Mouse (Mus musculus): ENCODE data around the gene Rufy3.

Gene Rufy3

GRCm38 (mm10) chr5:88629125-88629524, 64.3 kb downstream of the Rufy3 start:
- DNase-seq (ENCODE audit: low read depth, low spot score) = no peak

DNA sequence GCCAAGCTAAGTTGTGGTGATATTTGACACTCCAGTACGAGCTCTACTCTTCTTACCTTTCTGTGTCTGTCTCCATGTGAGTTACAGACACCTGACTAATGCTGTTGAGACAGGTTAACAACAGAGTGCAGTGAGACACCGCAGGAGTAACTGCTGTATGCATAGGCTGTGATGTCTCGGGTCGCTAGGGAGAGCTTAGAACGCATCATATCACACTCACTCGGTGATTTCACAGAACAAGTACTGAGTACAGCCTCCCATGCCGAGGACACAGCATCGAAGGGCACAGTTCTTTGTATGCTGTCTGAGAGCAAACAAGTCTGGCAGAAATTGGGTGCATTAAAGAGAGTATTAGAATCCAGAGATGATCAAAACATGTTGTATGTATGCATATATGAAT, 65.1 kb downstream of the Rufy3 start:
- no peak for DNase-seq (ENCODE audit: low read depth, low spot score)

DNA sequence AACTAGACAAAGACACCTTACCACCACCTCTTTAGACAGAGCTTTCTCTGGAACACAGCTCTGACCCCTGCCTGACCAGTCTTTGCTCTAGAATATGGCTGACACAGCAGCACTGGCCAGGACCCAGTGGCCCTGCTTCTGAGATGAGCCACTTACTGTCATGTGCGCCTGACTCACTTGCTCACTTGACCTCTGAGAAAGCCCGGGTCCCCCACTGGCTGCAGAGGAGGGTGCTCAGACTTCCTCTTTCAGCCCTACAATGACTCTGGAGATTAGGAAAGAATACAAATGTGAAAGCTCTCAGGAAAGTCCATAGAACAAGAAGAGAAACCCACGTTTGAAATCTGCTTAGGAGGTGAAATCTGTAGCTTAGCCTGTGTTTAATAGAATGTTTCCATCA, 66.0 kb downstream of the Rufy3 start:
- no peak for DNase-seq (ENCODE audit: low read depth, low spot score)

DNA sequence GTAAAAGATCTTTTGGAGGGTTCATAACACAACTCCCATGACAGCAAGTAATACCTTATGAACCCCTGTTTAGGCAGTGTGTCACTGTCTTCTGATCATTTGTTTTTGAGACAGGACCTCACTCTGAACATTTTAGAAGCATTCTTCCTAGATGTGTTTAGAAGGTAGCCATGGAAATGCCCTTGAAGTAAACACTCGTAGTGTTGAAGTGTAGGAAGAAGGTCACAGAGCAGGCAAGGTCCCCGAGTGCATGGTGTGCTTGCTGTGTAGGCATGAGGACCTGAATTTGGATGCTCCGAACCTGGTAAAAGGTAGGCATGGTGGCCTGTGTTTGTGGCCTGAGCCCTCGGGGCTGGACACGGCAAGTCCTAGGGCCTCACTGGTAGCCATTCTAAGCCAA, 66.7 kb downstream of the Rufy3 start:
- no peak for DNase-seq (ENCODE audit: low read depth, low spot score)

DNA sequence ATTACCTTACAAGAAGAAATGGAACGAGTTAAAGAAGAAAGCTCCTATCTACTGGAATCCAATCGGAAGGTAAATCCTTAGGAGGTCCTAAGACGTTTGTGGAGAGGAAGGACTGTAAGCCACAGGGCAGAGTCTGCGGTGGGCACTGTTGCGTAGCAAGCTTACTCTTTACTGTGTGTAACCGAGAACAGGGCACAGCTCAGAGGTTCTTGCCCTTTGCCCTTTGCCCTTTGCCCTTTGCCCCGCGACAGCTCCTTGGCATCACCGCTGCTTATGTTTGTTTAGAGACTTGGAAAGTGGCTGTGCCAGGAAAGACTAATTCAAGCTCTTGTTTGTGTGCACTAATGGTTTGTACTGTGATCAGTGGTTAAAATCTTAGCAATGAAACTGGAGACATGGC, 67.6 kb downstream of the Rufy3 start:
- no peak for DNase-seq (ENCODE audit: low read depth, low spot score)

- DNase-seq (ENCODE audit: low read depth, low spot score) = no peak
Observed at GRCm38 (mm10) chr5:88634076-88634475, 69.2 kb downstream of the Rufy3 start.

GRCm38 (mm10) chr5:88642786-88643185, 77.9 kb downstream of the Rufy3 start:
- DNase-seq (ENCODE audit: low read depth, low spot score) = no peak

DNA sequence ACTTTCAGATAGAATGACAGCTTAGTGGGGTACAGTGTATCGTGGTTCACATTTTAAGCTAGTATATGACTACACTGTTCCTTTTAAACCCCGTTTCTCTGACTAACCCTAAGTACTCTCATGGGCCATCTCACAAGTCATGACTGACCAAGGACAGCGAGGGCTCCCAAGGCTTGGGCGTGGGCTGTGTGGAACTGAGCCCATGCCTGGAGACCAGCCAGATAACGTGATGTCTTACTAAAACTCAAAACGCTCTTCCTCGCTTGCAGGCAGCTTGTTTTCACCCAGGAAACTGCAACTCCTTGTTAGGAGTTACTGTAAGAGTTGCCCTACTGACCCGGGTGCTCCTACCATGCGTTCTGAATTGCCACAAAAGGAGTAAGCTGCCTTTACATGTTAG, 78.7 kb downstream of the Rufy3 start:
- DNase-seq (ENCODE audit: low read depth, low spot score) = no peak

DNA sequence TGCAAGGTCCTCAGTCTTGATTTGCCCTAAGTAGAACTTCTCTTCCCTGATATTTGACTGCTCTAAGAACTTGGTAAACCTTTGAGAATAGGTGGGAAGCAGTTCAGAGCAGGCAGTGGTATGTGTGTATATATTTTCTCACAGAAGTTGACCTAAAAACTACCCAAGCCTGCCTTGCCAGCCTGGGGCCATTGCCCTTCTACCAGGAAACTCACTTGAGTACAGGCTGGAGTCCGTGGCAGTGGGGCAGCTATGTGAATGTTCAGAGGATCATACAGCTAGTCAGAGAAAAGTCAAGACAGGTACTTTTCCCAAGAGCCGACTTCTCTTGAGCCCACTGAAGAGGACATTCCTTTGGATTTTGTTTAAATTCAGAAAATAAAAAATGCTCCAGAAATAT, 80.1 kb downstream of the Rufy3 start:
- no peak for DNase-seq (ENCODE audit: low read depth, low spot score)

DNA sequence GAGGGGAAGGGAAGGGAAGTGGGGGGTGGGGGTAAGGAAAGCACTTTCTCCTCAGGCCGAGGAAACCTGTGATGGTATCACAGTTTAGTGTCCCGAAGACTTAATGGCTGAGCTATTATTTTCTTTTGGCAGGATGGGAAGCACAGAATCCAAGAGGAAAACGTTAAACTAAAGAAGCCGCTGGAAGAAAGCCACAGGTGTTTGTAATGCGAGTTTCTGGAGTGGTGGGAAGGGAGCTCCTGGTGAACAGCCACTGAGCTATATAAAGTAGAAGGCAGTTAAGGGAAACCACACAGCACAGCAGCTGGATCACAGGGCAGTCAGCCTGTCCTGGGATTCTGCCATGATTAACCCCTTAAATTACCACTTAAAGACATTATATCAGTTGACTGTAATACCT, 80.6 kb downstream of the Rufy3 start:
- DNase-seq (ENCODE audit: low read depth, low spot score) = no peak

DNA sequence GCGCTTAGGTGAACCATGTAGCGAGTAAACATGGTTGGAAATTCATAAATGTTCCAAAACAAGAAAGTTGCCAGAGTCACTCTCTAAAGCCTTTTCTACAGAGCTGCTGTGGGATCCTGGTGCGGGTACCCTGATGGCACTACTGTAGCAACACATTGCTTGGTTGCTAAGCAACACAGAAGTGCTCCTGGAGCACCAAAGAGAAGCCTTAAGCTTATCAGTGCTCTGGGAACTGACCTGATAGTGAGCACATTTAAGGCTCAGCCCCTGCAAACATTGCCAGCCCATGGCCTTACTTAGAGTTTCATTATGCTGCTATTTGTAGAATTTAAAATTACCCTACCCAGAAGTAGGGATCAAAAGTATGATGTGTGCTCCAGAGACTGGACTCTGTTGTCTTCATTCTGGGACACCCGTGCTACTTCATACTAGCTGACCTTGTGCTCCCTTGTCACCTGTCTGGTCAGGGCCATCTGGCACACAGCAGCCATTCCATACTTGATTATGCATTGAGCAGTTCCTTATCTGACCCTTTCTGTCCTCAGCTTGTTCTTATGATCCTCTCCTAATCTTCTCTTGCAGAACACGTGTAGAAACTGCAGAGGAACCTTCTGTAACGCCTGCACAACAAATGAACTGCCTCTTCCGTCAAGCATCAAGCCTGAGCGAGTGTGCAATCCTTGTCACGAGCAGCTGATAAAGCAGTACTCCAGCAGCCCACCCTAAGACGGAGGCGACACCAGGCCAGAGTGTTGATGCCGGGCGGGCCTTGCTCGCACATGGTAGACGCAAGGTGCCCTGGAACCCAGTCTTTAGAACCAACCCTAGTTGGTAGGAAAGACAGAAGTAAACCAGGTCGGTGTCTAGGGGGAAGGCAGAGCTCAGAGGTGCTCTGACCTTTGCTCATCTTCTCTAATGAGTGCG, 84.7 kb downstream of the Rufy3 start:
- no peak for DNase-seq (ENCODE audit: low read depth, low spot score)

GRCm38 (mm10) chr5:88652589-88652988, 87.7 kb downstream of the Rufy3 start:
- DNase-seq (ENCODE audit: low read depth, low spot score) = no peak

GRCm38 (mm10) chr5:88657868-88658267, 93.0 kb downstream of the Rufy3 start:
- DNase-seq (ENCODE audit: low read depth, low spot score) = no peak

GRCm38 (mm10) chr5:88663151-88663550, 98.3 kb downstream of the Rufy3 start:
- DNase-seq (ENCODE audit: low read depth, low spot score) = no peak

DNA sequence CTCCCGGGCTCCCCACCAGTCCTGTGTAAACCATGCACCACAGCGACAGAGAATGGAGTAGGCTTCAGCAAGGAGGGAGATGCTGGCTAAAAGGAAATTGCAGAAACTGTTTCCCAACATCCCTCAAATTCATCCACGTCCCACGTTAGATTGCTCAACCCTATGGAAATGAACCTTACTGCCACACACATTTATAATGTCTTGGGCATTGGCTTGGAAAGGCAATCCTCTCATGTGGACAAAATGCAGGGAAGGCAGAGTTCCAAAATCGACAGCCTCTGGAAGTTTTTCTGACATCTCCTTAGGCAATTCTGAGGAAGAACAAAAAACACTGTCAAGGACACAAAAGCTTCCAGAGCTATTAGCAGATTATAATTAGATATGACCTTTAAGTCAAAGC, 99.0 kb downstream of the Rufy3 start:
- no peak for DNase-seq (ENCODE audit: low read depth, low spot score)

DNA sequence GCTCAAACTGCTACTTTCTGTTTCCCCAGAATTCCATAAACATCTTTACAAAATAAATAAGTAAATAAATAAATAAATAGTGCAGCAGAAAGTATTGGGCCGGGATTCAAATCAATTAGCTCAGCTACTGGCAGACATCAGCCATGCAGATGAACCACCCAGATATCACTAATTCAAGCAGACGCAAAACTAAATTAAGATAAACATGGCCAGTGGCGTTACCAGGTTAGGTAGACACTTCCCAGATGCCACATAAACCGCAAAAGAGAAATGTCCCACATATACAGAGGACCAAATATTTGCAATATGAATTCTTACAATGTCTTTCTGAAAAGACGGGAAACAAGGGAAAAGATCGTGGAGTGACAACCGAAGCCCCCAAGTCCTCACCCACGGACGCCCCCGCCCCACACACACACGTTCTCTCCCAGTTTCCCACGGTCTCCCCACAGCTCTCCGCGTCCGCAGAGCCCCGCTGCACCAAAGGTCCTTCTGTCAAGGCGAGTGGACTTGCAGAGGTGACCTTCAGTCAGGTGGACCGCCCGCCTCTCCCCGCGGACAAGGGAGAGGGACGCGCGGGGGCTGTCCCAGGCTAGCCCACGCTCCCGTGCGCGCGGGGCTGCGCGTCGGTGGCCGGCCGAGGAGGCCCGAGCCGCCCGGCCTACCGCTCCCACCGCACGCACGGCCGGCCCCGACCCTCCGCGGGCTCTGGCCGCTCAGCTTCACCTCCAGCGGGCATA, 110.0 kb downstream of the Rufy3 start:
- peak; percentile 14 for DNase-seq (ENCODE audit: low read depth, low spot score)

DNA sequence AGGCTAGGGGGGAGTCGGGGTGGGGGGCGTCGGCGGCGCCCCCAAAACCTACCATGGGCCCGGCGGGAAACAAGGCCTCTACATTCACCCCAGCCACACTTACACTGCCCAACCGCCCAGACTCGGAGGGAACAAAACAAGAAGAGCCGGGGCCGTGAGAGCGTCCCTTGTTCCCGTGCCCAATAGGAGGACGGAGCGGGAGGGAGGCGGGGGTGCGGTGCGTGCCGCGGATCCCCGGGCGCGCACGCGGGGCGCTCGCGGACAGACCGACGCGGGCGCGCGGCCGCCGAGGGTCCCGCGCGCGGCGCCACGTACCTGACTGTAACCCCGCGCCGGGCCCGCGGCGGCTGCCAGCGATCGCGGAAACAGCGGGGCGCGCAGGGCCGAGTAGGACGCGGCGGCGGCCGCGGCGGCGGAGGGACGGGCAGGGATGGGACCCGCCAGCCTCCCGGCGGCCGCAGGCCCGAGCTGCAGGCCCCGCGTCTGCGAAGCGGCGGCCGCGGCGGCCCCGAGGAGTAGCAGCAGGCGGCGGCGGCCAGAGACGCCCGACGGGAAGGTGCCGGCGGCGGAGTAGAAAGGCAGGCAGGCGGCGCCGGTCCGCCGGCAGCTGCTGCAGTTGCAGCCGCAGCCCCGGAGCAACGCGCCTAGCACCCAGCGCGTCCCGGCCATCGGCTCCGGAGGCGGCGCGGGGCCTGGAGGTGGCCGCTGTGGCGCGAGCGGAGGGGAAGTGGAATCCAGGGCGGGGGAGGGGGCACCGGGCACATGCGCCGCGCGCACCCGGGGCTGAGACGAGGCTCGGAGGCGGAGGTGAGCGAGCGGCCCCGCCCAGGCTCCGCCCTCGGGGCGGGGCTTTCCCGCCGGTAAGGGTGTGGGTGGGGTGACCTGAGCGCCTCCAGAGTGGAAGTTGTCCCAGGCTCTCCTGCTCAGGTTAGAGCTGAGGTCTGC, 110.9 kb downstream of the Rufy3 start, which contains the start of gene Grsf1:
TSS of gene Grsf1 (minus strand) at position 729 of the 945 bp plus-strand sequence.
- DNase-seq (ENCODE audit: low read depth, low spot score) = peak; percentile 81

GRCm38 (mm10) chr5:88678929-88679328, 114.1 kb downstream of the Rufy3 start:
- no peak for DNase-seq (ENCODE audit: low read depth, low spot score)

DNA sequence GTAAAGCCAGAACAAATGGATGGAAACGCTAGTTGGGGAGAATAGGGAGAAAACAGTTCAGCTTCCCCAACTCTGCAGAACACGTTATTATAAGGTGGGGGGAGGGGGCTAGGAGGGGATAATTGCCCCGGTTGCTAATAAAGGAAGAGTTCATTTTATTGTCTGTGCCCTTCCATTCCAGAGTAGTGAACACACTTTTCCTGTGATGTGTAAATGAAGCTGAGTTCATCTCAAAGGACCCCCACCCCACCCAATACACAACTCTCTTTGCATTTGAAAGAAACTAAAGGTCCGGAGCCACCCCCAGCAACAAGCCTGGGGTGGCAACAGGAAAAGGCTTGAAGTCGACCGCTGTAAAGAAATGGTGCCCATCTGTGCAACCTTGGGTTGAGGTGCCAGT, 114.5 kb downstream of the Rufy3 start:
- no peak for DNase-seq (ENCODE audit: low read depth, low spot score)

DNA sequence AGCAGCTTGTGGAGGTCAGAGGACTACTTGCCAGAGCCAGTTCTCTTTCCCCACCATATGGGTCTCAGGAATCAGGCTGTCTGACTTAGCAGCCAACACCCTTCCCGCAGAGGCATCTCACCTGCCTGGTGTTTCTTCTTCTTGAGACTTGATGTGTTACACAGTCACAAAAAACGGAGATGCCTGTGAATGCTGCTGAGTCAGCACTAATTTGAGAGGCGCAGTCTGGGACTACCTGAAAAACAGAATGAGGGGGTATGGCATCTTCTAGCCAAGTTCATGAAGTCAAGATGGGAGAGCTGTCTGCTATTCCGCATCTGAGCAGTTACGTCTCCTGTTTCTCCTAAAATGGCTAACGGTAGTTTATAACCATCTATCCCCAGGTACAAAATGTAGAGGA, 115.7 kb downstream of the Rufy3 start:
- DNase-seq (ENCODE audit: low read depth, low spot score) = no peak

DNA sequence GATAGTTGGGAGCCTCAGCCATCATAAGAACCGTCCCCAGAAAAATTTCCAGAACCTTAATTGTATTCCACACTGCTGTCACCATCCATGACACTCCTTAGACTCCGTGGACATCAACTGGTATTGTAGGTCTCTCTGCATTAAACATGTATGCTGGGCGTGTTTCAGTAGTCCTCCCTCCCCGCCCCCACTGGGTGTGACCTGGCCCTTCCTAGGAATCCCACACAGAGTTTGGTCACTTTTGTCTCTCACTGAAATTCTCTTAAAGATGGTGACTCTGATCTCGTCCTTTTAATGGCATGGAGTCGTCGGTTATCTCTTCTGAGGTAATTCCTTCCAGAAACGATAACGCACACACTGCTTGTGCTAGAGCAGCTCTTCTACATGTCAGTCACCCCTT, 118.9 kb downstream of the Rufy3 start:
- DNase-seq (ENCODE audit: low read depth, low spot score) = no peak

DNA sequence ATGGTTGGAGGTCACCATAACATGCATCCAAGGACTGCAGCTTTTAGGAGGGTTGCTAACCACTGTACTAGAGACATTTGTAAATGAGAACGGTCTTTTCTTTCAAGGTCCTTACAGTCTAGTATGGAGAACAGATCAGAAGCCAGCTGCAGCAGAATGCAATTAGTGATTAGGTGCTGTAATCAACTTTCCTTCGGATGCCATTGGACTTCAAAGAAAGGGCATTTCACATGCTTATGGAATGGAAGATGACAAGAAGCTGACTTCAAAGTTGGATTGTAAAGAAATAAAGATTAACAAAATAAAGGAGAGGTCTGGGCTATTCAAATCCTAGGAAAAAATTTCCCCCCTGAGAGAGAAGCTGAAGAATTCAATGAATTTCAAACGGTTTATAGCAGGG, 119.4 kb downstream of the Rufy3 start:
- DNase-seq (ENCODE audit: low read depth, low spot score) = no peak

Measured in embryo, embryonic 11.5 days (tissue).